Mouse (Mus musculus) adrenal gland, postnatal 4 days (tissue): ENCODE measurements at regions not wholly inside any gene's neighbourhood (a gene's known extent, or its start where the extent isn't known, plus 50 kb on each side); places are given as distances from the start of the nearest gene placed in this dataset.

Source experiments
- DNase-seq, 2 experiments: peaks; one replicate each; pipeline ENCODE4 v3.0.0; 2021 to 2022; ENCODE audit warnings: low spot score in 2 of 2, mixed read lengths in 2 of 2

DNA sequence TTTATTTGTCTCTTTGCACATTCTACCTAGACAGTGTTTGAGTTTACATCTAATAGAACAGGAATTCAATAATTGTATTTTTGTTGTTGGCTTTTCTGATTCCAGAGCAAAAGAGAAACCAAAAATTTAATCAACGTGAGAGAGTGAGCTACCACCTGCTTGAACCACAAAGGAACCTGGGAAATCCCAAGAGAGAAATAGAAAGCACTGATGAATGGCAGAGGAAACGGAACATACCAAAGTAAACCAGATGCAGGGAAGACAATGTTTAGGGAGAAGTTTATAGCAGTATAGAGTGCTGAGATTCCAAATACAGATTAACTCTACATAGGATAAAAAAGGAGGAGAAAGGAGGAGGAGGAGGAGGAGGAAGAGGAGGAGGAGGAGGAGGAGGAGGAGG, 648.0 kb upstream of the Adgrl2 start:
- DNase-seq = no peak

DNA sequence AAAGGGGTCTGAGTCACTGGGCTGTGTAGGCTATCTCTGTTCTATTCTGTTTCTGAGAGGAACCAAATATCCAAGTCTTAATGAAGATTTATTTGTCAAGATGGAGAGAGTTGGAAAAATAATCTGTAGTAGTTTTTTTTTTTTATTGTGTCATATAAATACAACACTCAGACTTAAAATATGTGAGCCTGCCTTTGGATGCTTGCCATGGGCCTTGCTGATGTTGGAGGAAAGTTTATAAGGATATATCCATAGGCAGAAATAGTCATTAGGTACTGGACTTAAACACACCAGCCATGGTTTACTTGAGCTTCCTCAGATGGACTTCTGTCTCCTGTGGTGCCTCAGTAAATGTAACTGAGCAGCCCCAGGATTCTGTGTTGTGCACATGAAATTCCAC, 635.8 kb upstream of the Adgrl2 start:
- DNase-seq = no peak

DNA sequence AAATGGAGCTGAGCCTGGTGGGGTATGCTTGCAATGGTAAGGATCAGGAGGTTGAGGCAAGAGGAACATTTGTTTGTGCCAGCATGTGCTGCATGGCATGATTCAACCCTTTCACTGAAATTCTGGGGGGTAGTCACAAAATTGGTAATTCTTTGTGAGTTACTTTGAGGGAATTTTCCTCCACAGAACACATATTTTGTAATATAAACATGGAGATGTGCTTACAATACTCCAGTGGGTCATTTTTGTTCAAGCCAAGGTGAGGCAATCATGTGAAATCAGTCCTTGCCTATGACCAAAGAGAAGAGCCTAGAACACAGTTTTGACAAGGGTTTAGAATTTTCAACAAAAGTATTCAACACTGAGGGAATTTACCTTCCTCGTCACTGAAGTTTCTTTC, 635.1 kb upstream of the Adgrl2 start:
- DNase-seq = no peak

DNA sequence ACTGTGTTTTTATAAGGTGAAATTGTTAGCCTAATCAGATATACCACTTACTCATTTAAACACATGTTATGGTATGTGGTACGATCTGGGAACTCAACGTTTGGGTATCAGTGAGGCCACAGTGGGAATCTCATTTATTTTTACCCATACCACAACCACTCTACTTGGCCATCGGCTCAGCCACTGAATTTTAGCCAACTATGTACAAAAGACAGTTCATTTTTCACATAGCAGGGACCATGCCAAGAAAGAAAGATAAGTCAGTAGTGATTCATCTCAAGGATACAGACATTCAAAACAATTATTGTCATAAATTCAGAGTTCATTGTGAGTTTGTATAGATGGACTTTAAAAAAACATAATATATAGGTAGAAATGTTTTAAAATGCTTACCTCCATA, 634.7 kb upstream of the Adgrl2 start:
- no peak for DNase-seq

DNA sequence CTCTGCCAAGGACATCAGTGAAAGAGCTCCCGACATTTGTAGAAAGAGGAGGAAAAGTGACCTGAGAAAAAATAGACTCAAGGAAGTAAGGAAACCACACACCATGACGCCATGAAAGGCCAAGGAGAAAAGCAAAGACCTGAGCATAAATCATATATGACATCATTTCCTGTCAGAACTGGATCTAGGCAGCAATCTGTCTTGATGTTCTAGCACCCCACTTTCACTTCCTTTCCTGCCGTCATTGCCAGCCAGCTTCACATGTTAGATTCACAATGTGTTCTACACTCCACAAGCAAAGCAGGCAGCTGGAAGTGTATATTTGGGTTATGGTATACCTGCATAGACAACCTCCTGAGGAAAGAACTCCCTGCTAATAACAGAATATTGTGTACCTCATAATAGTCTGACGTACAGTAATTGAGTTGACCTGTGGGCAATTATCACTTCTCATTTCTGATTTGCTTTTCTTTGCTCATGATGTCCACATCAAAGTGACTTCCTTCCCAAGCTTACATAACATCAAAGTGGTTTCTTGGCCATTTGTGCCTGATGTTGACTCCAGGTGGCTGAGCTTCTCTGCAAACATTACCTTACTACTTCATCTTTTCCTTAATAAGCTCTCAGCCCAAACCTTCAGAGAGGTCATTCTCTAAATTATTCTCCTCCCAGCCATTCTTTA, 633.6 kb upstream of the Adgrl2 start:
- DNase-seq = no peak

DNA sequence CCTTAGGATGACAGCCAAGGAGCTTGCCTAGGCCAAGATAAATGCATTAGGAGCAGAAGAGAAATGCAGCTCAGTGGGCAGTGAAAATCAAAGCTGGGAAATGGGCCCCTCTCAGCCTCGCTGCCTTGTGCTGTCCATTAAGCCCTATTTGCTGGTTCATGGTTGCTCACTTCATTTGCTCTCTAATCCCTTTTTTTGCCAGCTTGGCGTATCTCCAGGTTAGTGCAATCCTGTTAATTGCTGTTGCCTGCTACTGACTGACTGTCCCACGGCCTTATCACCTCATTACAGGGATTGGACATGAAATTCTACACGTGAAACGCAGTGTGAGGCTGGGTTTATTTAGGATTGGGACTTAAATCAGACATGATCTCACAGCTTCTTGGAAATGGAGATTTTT, 613.5 kb upstream of the Adgrl2 start:
- DNase-seq = no peak

DNA sequence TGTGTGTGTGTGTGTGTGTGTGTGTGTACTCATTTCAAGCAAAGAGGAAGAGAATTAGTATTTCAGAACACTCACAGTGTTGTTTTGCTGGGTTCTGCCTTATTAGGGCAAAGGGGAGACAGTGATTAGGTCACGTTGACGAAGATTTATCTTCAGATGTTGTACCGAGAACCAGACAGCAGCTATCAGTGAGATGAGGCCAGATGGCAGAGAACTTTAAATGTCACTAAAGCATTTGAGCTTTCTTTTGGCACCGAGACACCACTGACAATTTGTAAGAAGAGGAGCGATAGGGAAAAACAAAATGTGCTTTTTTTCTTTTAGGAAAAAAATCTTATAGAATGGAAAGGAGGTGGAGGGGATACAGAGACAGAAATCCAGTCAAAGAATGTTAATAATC, 610.9 kb upstream of the Adgrl2 start:
- no peak for DNase-seq

DNA sequence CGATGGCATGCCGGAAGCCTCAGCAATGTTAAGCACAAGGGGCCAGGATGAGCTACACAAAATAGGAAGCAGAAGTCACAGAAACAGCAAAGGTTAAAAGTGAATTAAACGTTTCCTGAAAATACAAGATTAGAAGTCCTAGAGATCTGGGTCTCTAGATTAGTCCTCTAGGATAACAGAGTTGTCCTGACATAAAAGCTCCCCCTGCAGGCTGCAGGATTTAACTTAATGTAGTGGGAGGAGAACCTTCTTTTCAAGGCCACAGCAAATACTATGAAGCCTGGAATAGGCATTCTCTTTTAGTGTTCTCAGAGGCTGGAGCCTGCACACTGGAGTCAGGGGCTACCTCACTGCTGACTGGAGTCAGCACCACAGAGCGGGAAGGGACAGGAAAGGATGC, 604.1 kb upstream of the Adgrl2 start:
- DNase-seq = no peak

DNA sequence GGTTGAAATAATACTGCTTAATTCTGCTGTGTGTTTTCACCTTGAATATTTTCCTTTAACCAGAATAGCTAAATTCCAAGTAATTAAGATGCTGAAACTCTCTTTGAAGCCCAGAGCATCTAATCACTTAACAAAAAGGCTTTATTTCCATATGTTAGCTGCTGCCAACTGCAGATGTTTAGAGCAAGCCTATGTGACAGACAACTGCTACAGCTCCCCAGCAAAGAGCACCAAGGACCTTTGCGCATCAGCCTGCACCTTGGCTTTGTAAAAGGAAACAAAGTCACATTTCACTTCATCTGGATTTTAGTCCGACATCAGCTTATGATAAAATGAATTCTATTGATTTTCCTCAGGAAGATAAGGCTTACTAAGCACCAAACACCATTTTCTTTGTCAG, 595.4 kb upstream of the Adgrl2 start:
- DNase-seq = no peak

DNA sequence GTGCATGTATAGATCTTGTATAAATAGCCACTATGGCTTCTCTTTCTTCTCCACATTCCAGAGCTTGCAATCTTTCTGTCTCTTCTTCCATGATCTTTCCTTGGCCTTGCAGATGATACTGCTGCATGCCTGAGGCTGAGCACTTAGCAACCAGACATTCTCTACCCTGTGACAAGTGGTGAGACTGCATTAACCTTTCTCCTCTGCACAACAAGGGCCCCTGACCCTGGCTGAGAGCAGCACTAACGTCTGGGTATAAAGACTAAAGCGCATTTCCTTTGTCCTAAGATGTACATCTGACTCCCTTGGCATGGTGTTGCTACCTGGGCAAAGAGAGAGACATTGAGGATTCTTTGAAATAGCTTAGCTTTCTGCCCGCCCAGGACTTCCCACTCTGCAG, 590.8 kb upstream of the Adgrl2 start:
- DNase-seq = no peak

DNA sequence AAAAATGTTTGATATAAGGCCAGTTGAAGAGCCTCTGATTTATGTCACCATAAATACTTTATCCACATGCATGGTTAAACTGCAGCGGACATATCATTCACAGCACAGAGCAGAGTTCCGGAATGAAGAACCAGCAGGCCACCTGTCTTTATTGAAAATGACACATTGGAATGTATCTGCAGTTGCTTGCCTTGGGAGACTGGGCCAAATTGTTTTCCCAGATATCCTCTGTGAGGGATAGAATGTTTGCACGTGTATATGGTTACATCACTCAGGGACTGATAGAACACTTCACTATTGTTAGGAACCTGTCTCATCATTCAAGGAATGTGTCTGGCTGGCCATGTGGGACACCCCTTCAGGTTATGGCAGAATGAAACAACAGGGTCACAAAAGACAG, 585.3 kb upstream of the Adgrl2 start:
- DNase-seq = no peak

DNA sequence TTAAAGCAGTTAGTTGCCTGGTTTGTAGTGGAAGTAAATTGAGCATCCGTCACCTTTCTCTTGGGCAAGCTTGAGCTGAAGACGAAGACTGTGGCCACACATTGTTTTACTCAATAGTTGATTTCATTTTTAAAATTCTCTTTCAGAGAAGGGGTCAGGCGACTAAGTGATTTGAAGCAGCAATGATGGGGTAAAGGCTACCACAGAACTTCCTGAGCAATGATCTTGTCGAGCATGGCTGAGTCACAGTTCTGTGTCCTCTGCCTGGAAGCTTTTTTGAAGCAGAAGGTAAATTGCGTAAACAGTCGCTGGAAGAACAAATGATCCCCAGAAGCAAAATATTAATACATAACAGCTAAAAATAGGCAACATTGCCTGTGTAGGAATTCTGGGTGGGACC, 576.5 kb upstream of the Adgrl2 start:
- DNase-seq = no peak

DNA sequence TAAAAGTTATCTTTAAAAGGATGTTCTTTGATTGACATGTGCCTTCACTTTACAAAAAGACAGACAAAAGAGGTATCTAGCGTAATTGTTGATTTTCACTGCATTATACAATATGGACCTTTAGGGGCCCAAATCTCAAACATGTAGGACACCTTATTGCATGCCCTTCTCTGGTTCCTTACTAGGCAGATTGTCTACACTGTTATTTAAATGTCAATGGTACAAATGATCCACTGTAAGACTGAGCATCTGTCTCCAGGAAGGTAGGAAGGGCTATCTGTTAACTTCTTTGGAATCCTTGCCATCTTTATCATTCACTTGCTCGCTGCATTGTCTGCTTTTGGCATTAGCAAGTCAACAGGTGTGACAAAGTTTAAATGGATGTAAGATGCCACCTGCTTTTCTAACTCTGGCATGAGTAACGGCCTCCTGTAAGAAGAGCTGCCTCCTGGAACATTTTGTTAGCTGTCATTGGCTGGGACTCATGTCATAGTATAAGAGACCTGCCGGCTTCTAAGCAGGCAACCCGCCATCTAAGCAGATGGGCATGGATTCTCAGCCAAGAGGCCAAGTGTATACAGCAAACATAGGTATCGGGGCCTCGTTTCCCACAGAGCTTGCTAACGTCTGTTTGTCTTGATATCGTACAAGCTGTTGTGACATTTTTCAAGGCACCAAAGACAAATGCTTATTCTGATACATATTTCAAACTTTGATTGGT, 560.0 kb upstream of the Adgrl2 start:
- DNase-seq = no peak

DNA sequence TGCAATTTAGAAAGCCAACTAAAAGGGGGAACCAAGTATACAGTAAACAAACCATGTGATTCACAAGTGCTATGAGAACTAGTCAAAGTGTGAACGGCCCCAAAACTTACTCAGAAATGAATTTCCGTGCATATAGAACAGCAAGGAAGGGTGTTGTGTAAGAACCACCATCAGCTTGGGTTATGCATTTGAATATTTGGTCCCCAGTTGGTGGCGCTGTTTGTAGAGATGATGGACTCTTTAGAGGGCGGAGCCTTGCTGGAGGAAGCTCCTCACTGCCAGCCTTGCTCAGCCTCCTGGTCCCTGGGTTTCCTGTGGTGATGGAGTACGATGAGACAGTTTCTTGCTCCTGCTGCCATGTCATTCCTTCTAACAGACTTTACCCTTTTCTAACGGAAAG, 556.7 kb upstream of the Adgrl2 start:
- DNase-seq = no peak

DNA sequence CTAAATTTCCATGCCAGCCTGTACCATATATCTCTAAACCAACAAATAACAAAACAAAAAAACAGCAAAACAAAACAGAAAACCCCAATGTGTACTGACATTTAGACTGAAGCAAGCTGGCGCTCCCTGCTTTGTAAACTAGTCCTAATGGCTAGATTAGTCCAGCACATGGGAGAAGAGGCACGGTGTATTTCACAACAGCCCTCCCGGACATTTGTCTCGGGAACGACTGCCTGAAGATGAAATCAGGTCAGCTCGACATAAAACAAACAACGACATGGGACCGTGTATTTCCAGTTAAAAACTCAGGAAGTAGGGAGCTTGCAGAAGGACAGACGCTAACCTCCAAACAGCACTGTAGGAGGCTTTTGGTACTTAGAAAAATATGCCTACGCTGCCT, 555.9 kb upstream of the Adgrl2 start:
- DNase-seq = no peak

DNA sequence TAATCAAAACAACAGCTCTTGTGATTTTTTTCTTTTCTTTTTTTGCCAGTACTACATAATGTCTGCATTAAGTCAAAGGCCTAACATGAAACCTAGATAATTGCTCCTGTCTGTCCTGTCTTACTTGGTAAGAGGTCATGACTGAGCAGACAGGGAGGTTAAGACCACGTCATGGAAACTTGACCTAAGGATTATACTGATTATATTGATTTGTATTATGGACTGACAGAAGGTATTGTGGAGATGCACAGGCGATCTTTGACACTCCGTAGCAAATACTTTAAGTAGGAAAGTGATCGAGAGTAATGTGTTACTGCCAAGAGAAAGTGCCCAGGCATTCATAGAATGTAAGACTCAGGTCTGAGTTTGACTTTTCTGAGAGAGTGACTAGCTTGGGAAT, 543.8 kb upstream of the Adgrl2 start:
- no peak for DNase-seq

DNA sequence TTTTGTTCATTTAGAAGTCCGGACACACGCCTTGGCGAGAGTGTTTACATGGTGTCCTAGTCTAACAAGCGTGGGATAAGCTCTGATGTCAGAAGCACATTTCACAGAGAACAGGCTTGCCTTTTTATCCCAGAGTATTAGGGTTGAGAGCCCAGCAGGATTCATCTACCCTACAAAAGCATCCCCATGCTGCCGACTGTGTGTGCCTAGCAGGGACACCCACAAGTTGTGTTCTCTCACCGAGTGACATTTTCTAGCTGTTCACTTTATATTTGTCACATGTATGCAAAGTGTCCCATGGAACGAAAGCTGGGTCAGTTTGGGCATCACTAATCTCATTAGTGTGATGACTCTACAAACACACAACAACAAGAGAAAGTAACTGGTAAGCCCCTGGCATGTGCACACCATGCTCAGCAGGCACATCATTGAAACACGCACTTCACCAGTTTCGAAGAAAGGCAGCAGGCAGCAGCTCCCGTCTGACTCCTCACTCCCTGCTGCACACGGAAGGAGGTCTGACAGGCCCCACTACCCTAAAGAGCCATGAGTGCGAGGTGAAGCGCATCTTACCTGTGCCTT, 539.8 kb upstream of the Adgrl2 start:
- no peak for DNase-seq

DNA sequence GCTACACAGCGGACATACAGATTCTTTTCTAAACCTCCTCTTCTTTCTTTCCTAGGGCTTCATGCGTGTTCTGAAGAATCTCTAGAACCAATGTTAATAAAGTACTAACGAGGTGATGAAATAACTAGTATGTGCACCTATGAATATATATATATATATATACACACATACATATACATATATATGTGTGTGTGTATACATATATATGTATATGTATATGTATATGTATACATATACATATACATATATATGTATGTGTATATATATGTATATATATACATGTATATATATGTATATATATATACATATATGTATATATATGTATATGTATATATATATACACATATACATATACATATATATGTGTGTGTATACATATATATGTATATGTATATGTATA, 536.2 kb upstream of the Adgrl2 start:
- DNase-seq = no peak

DNA sequence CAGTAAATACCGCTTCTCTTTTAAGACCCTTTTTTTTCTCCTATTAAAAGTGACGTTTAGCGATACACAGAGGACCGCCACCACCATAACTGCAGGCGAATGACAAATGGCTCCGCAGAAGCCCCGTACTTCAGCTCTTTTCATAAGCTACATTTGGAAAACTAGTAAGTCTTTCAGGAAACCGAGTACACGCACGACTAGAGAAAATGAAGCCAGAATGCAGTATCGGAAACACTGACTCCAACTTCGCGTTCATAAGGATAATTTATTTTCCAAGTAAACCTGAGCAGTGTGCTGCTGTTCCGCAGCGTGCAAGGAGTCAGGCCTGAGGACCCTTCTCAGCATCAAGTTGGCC, 529.2 kb upstream of the Adgrl2 start:
- DNase-seq = no peak

DNA sequence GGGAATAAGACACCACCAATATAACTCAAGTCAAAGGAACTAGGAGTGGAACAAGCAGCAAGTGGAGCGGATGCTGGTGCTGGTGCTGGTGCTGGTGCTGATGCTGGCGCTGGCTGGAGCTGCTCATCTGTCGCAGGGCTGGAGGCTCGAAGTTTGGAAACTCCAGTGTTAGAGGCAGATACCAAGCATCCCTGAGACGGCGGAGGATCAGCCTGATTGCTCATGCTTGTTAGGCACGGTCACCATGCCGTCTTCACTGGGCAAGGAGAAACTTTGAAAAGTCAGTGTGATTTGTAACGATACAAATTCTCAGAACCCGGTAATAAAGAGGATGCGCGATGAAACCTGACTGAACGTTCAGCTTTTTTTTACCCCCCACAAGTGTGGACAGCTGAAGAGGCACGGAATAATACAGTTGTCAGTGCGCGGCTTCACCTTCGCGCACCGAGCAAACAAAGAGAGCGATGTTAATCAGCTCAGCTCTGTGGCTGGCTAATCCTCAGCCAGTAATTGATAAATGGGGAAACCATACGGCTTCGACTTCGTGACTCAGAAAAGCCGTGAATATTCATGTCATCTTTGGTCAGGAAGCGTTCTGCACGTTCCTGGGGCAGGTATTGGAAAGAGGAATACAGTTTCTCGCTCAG, 528.7 kb upstream of the Adgrl2 start:
- DNase-seq = no peak

DNA sequence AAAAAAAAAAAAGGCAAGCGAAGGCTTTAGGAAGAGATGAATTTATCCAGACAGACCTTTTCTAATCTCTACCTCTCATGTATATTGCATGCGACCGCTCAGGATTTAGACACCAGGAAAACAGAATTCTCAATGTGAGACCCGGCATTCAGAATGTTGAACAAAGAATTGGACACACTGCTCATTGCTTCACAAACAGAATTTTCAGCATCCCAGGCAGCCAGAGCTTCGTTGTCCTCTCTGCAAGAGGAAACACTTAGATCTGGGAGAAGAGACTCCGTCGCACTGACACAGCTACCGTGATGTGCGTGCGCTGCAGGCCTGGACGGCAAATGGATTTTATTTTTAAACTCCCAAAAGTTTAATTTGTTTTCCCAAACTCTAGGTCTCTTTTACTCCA, 527.2 kb upstream of the Adgrl2 start:
- no peak for DNase-seq

DNA sequence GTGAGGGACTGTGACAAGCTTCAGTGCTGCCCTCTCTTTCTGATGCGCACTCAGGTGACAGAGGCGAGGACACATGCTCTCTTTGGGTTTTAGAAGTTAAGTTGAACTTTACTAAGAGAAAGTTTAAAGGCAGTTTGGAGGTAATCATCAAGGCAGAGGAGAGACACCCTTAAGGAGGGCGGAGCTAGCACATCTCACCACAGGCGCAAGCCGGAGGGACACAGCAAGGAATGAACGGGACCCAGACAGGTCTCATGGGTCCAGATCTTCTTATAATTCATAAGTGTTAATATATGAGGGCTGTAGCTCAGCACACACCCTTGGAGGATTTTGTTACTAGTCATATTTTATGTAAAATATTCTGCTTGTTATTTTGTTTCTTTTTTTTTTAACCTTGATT, 518.8 kb upstream of the Adgrl2 start:
- no peak for DNase-seq

DNA sequence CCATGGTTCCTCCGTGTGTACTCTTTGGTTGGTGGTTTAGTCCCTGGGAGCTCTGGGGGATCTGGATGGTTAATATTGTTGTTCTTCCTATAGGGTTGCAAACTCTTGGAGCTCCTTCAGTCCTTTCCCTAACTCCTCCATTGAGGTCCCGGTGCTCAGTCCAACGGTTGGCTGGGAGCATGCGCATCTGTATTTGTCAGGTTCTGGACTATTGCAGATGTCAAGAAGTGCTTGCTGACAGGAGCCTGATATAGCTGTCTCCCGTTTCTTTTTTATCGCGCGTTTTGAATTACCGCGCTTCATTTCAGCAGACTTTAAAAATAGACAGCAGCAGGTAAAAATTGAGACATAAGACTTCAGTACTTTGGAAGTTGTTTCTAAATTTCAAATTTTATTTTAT, 518.3 kb upstream of the Adgrl2 start:
- DNase-seq = no peak
